Mouse (Mus musculus): ENCODE results near the gene Etv1.

GRCm38 (mm10) chr12:38816235-38816634 is 37.1 kb downstream of the Etv1 start:
- TF ChIP-seq CTCF (IDR thresholded peaks at IDR 0.05; ENCODE audit: control insufficient read depth, insufficient read depth, insufficient read length) (no peak), MAX (IDR thresholded peaks at IDR 0.05) (no peak)
